Mouse (Mus musculus) frontal cortex, adult (tissue): ENCODE measurements around the gene Pnrc2.

Experiments used
- ATAC-seq: cut with Nextera tagmentation; 2 replicates; pipeline ENCODE4 v1.9.2; 2017; ENCODE audit warnings: mild to moderate bottlenecking, moderate library complexity, mixed read lengths; ENCODE audit not compliant: low TSS enrichment

The Pnrc2 gene

DNA sequence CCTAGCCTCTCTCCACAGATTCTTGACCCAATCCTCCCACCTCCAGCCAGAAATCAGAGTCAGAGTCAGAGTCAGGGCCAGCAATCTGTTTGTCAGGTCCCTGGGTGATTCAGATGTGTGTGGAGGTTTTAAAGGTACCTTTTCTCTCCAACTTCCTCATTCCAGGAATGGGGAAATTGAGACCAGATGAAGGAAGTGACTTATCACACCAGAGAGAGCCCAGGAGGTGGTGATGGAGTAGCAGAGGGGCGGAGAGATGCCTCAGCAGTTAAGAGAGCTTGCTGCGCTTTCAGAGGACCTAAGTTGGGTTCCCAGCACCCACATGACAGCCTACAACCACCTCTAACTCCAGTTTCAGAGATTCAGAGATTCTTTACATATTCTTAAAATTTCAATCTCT lies 17.9 kb upstream of the Pnrc2 start:
- no peak for ATAC-seq

DNA sequence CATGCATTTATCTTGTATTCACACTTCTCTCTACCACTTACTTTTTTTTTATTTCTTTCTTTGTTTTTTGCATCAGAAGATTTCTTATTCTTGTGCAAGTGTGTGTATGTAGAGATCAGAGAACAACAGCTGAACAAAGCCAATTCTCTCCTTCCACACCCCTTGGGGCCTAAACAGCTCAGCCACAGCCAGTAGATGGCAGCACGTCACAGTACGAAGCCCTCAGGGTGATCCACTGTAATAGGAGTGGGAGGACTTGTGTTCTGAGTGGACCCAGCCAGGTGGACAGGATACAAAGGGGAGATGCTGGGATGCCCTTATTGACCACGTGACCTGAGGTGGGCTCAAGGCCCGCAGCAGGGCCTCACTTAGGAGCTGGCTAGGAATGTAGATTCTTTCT lies 16.2 kb upstream of the Pnrc2 start:
- ATAC-seq: peak; percentile 88

DNA sequence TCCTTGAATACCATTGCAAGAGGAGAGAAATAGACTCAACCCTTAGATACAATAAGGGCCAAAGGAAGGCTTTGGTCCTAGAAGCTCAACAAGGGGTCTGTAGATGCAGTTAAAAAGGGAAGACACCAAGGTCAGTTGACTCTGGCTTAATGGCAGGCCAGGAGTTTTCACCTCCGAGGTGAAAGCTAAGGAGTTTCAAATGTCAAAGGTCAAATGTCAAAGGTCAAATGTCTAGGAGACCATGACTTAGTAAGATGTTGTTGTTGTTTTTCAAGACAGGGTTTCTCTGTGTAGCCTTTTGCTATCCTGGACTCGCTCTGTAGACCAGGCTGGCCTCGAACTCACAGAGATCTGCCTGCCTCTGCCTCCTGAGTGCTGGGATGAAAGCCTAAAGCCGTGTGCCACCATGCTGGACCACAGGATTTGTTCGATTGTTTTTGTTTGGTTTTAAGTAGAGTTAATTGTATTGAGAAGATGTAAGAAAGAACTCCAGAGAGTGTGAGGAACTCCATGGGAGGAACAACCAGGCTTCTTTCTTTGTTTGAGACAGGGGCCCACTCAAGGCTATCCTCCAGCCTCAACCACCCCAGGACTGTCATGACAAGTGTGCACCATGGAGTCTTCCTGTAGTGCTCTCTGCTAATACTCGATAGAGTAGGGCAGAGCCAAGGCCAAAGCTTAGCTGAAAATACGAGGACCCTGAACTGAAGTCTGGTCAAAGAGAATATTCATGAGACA lies 15.7 kb upstream of the Pnrc2 start:
- no peak for ATAC-seq

DNA sequence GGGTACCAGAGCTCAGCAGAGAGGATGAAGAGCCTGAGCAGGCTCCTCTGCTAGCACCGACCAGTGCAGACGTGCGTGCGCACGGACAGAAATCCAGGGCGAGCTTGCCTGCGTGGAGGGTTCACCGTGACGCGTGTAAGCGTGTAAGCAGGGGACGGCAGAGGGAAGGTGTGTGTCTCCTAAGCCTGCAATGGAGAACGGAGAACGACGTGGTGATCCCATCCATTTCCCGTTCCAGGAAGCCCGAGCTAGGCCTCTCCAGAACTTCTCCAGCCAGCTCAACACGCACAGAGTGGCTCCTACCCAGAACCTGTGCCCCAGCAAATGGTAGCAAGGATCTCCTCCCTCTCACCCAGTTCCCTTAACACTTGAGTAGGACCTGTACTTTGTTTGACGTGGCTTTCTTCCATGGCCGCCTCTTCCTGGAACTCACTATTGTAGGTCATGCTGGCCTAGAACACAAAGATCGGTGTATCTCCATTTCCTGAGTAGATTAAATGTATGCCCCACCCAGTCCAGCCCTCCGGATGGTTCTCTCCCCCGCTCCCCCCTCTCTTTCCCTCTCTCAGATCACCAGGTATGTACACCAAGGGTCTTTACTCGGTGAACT lies 14.9 kb upstream of the Pnrc2 start:
- ATAC-seq: no peak

DNA sequence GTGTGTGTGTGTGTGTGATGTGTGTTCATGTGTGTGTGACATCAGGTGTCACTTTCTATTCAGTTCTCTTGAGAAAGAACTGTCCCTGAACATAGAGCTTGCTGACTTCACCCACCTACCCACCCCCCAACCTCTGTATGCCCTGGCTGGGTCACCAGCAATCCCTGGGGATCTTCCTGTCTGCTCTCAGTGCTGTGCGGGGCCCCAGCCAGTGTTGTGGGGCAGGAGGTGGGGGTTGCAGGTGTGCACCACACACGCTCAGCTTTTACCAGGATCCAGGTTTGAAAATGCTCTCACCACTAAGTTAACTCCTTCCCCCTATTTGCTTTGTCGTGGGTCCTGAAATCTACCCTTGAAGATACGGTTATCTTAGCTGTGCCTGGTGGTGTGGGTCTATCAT lies 12.5 kb upstream of the Pnrc2 start:
- ATAC-seq: no peak

DNA sequence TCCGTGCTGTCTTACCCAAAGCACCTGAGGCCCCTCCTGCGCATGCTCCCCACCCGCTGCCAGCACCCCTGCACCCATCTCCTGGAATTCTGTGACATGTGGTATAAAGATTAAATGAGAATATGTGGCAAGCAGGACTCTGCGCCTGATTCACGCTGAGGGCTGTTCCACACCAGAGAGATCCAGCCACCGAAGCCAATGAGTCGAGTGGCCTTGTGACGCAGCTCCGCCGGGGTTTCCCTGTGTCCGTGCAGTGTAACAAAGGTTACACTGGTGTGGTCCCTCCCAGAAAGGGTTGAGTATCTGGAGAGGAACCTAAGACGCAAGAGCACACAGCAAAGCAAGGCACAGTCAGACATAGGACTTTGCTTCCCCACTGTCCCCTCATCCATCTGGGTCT lies 12.0 kb upstream of the Pnrc2 start:
- ATAC-seq: no peak

DNA sequence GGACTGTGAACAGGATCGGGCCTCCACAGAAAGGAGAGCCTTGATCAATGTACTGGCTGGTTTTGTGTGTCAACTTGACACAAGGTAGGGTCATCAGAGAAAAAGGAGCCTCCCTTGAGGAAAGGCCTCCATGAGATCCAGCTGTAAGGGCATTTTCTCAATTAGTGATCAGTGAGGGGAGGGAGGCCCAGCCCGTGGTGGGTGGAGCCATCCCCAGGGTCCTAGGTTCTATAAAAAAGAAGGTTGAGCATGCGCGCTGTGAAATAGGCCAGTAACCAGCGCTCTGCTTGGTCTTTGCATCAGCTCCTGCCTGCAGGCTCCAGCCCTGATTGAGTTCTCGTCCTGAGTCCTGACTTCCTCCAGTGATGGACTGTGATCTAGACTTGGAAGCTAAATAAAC lies 10.9 kb upstream of the Pnrc2 start:
- ATAC-seq: no peak

DNA sequence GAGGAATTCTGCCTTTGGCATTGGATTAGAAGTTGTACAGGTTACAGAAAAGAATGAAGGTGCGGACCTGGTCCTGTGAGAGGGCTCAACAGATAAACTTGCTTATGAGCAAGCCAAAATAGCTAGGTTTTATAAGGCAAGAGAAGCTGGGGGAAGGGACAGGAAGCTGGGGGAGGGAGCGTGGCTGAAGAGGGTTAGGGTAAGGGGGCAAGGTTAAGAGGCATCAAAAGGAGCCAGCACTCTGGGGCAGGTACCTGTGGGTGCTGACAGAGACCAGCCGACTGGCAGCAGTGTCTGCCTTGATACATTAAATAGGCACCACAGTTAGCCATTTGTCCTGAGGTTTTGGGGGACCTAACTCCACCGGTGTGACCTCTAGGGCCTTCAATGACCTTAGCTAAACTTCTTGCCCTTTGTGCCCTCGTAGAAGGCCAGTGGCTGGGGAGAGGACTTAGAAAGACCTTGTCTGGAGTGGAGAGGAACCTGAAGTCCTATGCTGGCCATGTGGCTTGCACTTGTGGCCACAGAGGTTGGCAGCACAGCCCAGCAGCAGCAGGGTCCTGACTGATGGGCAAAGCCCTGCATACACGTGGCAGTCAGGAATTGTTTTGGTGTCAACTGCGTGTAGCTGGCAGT lies 10.3 kb upstream of the Pnrc2 start:
- ATAC-seq: no peak

DNA sequence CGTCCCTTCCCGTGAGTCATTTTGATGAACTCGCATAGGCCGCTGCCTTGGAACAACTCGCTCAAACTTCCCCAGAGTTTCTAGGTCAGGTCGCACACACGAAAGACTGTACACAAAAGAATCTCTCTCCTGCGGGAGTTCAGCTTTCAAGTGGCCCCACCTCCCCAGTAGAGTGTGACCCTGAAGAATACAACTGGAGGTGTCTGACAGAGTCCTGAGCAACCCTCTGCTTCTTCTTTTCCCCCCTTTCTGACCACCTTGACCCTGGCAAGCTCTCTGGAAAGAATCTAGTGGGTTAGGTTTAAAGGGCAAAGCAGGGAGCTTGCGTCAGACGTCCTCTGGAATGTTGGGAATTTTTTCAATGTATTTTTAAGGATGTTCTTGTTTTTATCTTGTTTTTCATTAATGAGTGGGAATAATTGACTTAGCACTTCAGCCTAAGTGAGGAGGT lies 9.8 kb upstream of the Pnrc2 start:
- ATAC-seq: no peak

DNA sequence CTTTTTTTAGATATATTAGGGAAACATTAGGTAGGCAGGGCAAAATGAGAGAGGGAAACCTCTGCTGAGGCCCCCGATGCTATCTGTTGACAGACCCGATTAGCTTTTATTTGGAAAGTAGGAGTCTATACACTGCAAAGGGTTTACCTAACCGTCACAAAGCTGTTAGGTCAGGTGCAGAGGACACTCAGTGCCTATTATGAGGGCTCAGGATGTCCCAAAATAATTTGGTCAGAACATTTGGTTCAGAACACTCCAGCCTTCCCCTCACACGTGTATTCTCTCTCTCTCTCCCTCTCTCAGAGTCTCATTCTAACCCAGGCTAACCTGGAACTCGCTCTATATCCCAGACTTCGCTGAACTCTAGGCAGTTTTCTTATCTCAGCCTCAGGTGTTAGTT lies 8.4 kb upstream of the Pnrc2 start:
- ATAC-seq: no peak

DNA sequence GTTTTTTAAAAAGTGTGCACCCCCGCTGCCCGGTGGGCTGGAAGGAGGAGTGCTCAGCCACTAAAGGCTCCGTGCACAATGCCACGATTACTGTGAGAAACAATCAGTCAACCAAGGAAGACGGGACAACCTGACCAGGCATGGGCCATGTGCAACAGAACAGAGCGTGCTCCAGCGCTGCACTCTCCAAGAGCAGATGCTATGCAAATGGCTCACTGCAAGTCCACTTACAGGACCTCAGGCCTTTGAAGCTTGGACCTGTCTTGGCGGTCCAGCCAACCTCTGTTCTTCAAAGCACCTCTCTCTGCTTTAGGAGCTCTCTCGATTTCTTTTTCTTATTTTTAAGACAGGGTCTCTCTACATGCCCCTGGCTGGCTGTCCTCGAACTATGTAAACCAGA lies 6.9 kb upstream of the Pnrc2 start:
- no peak for ATAC-seq

DNA sequence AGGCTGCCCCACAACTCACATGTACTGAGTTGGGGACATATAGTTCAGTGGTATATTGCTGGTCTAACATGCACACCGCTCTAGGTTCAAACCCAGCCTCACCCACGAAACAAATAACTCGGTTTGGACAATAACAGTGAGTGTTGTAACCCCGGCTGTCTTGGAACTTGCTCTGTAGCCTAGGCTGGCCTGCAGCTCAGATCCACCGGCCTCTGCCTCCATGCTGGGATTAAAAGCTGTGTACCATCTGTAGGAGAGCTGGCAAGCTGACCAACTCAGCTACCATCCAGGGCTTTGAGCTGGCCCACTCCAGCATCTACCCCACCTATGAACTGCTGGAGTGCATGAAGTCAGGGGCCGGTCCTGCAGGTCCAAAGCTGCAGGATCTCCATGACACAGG lies 6.4 kb upstream of the Pnrc2 start:
- ATAC-seq: no peak

DNA sequence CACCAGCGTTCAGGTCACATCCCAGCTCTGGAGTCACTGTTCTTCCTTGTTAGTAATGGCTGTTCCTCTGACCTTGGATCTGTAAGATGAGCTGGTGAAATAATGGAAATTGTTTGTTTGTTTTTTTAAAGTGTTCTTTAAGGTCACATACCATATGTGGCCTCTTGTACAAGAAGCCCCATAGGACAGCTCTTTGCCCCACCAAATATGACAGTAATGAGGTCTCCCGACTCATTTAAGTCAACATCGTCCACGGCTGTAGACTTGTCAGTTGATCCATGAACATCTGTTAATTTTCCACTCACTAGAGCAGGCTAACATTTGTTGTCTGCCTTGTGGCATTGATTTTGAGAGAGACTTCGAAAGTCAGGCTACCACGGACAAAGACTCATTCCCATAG lies 5.4 kb upstream of the Pnrc2 start:
- ATAC-seq: no peak

DNA sequence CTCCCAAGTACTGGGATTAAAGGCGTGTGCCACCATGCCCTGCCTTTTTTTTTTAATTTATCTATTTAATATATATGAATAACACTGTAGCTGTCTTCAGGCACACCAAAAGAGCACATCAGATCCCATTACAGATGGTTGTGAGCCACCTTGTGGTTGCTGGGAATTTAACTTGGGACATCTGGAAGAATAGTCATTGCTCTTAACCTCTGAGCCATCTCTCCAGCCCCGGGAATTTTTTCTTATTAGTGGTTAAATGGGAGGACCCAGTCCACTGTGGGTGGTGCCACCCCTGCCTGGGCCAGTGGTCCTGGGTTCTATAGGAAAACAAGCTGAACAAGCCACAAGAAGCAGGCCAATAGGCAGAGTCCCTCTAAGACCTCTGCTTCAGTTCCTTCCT lies 4.1 kb upstream of the Pnrc2 start:
- no peak for ATAC-seq

DNA sequence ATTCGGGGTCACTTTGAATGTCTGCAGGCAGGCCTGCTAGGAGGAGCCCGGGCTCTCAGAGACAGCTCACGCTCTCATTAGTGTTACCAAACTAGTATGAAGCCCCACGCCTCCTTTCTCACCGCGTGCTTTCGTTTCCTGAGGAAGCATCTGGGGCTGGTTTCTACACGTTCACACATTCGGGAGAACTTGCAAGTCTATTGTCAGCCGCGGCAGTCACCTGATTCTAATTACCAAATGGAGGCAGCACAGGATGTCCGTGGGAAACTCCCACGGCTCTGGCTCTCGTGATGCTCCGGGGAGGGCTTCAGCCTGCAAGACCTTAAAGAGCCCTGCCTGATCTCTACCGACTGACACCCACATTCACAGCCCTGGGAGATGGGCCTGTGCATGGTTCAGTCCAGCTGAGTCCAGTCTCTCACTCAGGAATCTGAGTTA lies 3.0 kb upstream of the Pnrc2 start:
- ATAC-seq: peak; percentile 44

DNA sequence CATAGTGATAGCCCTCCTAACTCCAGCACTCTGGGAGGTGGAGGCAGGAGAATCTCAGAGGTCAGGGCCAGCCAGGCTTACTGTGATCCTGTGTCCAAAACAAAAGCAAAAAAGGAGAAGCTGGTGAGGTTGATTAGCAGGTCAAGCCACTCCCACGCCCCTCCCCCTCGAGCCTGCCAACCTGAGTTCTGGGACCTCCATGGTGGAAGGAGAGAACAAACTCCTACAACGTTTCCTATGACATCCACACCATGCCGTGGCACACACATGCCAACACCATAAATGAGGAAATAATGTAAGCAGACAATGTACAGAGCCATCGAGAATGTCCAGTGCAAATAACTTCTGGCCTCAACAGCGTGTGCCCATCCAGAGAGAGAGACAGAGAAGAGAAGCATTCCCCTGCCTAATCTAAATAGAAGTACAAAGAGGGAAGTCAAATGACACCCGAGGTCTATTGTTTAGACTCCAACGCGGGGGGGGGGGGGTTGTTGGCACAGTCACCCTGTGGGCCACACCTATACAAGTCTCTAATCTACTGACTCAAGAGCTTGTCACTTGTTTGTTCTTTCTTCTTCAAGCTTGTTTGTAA lies 2.4 kb upstream of the Pnrc2 start:
- ATAC-seq: no peak

DNA sequence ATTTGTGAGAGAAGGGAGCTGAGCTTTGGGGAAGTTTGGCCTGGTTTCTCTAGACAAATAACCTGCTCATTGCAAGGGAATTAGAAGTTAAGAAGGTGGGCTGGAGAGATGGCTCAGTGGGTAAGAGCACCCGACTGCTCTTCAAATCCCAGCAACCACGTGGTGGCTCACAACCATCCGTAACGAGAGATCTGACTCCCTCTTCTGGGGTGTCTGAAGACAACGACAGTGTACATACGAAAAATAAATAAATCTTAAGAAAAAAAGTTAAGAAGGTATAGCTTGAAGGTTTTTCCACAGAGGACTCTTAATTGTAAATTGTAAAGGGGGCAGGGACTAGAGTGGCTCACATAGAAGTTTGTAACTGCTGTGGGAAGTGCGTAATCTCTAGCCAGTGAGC lies 1.9 kb upstream of the Pnrc2 start:
- no peak for ATAC-seq

DNA sequence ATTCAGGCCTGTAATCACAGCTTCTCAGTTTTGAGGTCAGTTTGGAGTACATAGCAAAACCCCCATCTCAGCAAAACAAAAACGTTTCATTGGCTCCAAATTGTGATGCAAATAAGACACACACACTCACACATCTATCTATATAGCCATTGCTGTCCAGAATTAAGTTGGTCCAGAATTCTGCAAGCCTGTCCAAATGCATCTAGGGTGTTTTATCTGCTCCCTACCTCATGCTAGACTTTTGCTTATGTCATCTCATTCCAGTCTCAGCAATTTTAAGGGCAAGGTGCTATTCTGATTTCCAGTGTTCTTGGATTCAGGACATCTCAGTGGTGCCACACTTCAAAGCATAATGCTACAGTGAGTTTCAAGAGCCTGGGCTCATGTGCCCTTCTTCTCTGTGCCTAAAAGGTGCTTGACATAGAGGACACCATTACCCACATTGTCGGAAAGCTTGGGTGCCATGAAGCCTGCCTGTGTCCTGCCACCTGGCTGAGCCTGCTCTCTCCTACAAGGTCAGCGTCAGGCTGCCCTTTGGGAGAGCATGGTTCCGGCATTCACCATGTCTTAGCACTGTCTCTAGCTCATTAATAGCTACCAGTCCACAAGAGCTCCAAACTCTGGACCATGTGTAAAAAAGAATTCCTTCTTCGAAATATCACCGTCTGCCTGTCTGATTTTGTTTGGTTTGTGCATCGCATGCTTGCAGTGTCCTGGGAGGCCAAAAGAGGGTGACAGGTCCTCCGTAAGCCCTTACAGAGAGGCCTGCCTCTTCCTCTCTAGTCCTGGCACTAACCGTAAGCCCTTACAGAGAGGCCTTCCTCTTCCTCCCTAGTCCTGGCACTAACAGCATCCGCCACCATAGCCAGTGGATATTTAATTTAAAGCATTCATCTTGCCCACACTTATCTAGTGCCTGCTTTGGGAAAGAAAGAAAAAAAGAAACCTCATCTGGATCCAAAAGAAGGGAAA lies 1.2 kb upstream of the Pnrc2 start:
- ATAC-seq: no peak

DNA sequence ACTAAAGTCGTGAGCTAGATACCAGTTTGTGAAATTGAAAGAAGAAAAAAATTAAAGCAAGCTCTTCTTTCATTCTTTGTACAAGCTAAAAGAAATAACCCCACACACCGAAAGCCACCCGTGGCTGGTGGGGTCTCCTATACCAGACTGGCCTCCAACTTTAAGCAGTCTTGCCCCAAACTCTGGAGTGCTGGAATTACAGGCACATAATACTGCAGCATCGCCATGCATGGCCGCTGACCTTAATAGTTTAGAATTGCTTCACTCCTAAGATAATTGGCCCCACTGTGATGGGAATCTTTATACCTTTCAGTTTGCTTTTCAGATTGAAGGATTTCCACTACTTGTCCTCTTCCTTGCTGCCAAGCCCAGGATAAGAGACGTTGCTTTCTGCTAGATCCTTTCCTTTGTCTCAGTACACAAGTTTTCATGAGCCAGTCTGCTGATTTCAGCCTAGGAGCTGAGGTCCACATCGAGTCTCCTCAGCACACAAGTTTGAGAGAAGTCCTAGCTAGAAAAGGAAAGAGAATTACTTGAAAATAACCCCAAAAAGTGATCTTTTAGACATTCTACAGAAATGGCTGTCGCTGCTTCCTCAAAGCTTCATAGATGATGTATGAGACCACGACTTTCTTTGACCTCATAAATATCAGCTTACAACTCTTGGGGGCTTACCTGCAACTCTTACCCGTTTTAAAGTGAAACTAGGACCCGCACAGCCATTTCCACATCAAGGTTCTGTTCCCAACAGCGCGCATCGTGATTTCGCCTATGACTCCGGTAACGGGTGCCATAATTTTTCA lies 860 bp downstream of the Pnrc2 start:
- ATAC-seq: no peak

DNA sequence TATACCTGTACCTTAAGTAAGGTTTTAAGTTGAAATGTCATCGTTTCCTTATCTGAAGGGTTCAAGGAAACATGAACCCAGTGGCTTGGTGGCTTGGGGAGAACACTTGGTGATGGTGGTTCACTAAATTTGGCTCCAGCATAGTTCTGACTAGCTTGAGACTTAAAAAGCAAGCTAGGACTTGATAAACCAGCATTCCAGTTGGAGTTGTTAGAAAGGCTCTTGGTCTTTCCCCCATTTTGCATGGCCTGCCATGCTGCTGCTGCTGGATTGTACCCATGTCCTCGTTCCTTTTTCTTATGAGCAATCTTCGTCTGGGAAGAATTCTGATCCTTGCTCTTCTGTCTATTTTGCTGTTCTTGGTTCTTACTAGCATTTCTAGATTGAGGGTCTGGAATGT lies 1.6 kb downstream of the Pnrc2 start:
- no peak for ATAC-seq
